Mouse (Mus musculus): ENCODE measurements around the gene 1700011L22Rik.

1700011L22Rik gene

GRCm38 (mm10) chr8:79239996-79240395 is 8.4 kb downstream of the 1700011L22Rik start:
- in situ Hi-C loops (cut with MboI; ENCODE audit: low sequenced_read_pairs), result no loop called here

GRCm38 (mm10) chr8:79239320-79239719 is 9.1 kb downstream of the 1700011L22Rik start:
- in situ Hi-C loops (cut with MboI; ENCODE audit: low sequenced_read_pairs), result no loop called here

GRCm38 (mm10) chr8:79229266-79229888 is 19.0 kb downstream of the 1700011L22Rik start:
- in situ Hi-C loops (cut with MboI; ENCODE audit: low sequenced_read_pairs), result no loop called here

GRCm38 (mm10) chr8:79227916-79228315 is 20.5 kb downstream of the 1700011L22Rik start:
- in situ Hi-C loops (cut with MboI; ENCODE audit: low sequenced_read_pairs), result no loop called here

GRCm38 (mm10) chr8:79227194-79227593 is 21.2 kb downstream of the 1700011L22Rik start:
- in situ Hi-C loops (cut with MboI; ENCODE audit: low sequenced_read_pairs), result no loop called here

- in situ Hi-C loops (cut with MboI; ENCODE audit: low sequenced_read_pairs), result no loop called here
These were observed 22.3 kb downstream of the 1700011L22Rik start for GRCm38 (mm10) chr8:79226046-79226445.

- in situ Hi-C loops (cut with MboI; ENCODE audit: low sequenced_read_pairs), result no loop called here
These were observed 22.8 kb downstream of the 1700011L22Rik start for GRCm38 (mm10) chr8:79225586-79225985.

GRCm38 (mm10) chr8:79224363-79224762 is 24.0 kb downstream of the 1700011L22Rik start:
- in situ Hi-C loops (cut with MboI; ENCODE audit: low sequenced_read_pairs), result no loop called here

- in situ Hi-C loops (cut with MboI; ENCODE audit: low sequenced_read_pairs), result no loop called here
These were observed 25.6 kb downstream of the 1700011L22Rik start for GRCm38 (mm10) chr8:79222752-79223141.

GRCm38 (mm10) chr8:79222106-79222751 is 26.1 kb downstream of the 1700011L22Rik start:
- in situ Hi-C loops (cut with MboI; ENCODE audit: low sequenced_read_pairs), result no loop called here

GRCm38 (mm10) chr8:79211630-79212029 is 36.7 kb downstream of the 1700011L22Rik start:
- in situ Hi-C loops (cut with MboI; ENCODE audit: low sequenced_read_pairs), result no loop called here

- in situ Hi-C loops (cut with MboI; ENCODE audit: low sequenced_read_pairs), result no loop called here
These were observed 38.6 kb downstream of the 1700011L22Rik start for GRCm38 (mm10) chr8:79209641-79210358.

- in situ Hi-C loops (cut with MboI; ENCODE audit: low sequenced_read_pairs), result no loop called here
These were observed 39.4 kb downstream of the 1700011L22Rik start for GRCm38 (mm10) chr8:79208691-79209640.

- in situ Hi-C loops (cut with MboI; ENCODE audit: low sequenced_read_pairs), result no loop called here
These were observed 40.2 kb downstream of the 1700011L22Rik start for GRCm38 (mm10) chr8:79208181-79208580.

- in situ Hi-C loops (cut with MboI; ENCODE audit: low sequenced_read_pairs), result no loop called here
These were observed 41.5 kb downstream of the 1700011L22Rik start for GRCm38 (mm10) chr8:79206895-79207294.

- in situ Hi-C loops (cut with MboI; ENCODE audit: low sequenced_read_pairs), result no loop called here
These were observed 46.8 kb downstream of the 1700011L22Rik start for GRCm38 (mm10) chr8:79201446-79202147.

GRCm38 (mm10) chr8:79198675-79199074 is 49.7 kb downstream of the 1700011L22Rik start:
- in situ Hi-C loops (cut with MboI; ENCODE audit: low sequenced_read_pairs), result no loop called here

- in situ Hi-C loops (cut with MboI; ENCODE audit: low sequenced_read_pairs), result no loop called here
These were observed 51.9 kb downstream of the 1700011L22Rik start for GRCm38 (mm10) chr8:79196481-79196880.

- in situ Hi-C loops (cut with MboI; ENCODE audit: low sequenced_read_pairs), result no loop called here
These were observed 58.3 kb downstream of the 1700011L22Rik start for GRCm38 (mm10) chr8:79190071-79190470.

- in situ Hi-C loops (cut with MboI; ENCODE audit: low sequenced_read_pairs), result no loop called here
These were observed 62.9 kb downstream of the 1700011L22Rik start for GRCm38 (mm10) chr8:79185488-79185887.

Measured in CH12F3 (cell line).